Mouse (Mus musculus) testis, postnatal 10 days (tissue): Measurements from ENCODE around the gene Itpr2.

Experiments
- DNase-seq: peaks from one replicate; pipeline ENCODE4 v3.0.0; 2021; ENCODE audit warnings: low spot score

The Itpr2 gene

GRCm38 (mm10) chr6:146258261-146258660 is 243.8 kb downstream of the Itpr2 start:
- peak; percentile 40 for DNase-seq

GRCm38 (mm10) chr6:146256947-146257670 is 244.9 kb downstream of the Itpr2 start:
- peak; percentile 47 for DNase-seq

- DNase-seq, result peak; percentile 25
Observed at GRCm38 (mm10) chr6:146256401-146256800, 245.6 kb downstream of the Itpr2 start.

GRCm38 (mm10) chr6:146255656-146256055 is 246.4 kb downstream of the Itpr2 start:
- peak; percentile 16 for DNase-seq

- peak; percentile 33 for DNase-seq
Observed at GRCm38 (mm10) chr6:146254931-146255330, 247.1 kb downstream of the Itpr2 start.

- DNase-seq, result peak; percentile 21
Observed at GRCm38 (mm10) chr6:146254216-146254820, 247.7 kb downstream of the Itpr2 start.

GRCm38 (mm10) chr6:146249096-146249495 is 252.9 kb downstream of the Itpr2 start:
- no peak for DNase-seq

- DNase-seq, result no peak
Observed at GRCm38 (mm10) chr6:146248341-146248740, 253.7 kb downstream of the Itpr2 start.

GRCm38 (mm10) chr6:146247906-146248305 is 254.1 kb downstream of the Itpr2 start:
- no peak for DNase-seq

- no peak for DNase-seq
Observed at GRCm38 (mm10) chr6:146246368-146246767, 255.7 kb downstream of the Itpr2 start.

- no peak for DNase-seq
Observed at GRCm38 (mm10) chr6:146245888-146246287, 256.1 kb downstream of the Itpr2 start.

- DNase-seq, result no peak
Observed at GRCm38 (mm10) chr6:146243068-146243467, 259.0 kb downstream of the Itpr2 start.

- DNase-seq, result no peak
Observed at GRCm38 (mm10) chr6:146241336-146241735, 260.7 kb downstream of the Itpr2 start.

- no peak for DNase-seq
Observed at GRCm38 (mm10) chr6:146235165-146235564, 266.9 kb downstream of the Itpr2 start.

- DNase-seq, result no peak
Observed at GRCm38 (mm10) chr6:146234417-146234816, 267.6 kb downstream of the Itpr2 start.

- DNase-seq, result no peak
Observed at GRCm38 (mm10) chr6:146230903-146231302, 271.1 kb downstream of the Itpr2 start.

GRCm38 (mm10) chr6:146230373-146230788 is 271.6 kb downstream of the Itpr2 start:
- DNase-seq, result no peak

GRCm38 (mm10) chr6:146229967-146230366 is 272.1 kb downstream of the Itpr2 start:
- no peak for DNase-seq

GRCm38 (mm10) chr6:146229519-146229918 is 272.5 kb downstream of the Itpr2 start:
- DNase-seq, result no peak

GRCm38 (mm10) chr6:146228048-146228447 is 274.0 kb downstream of the Itpr2 start:
- DNase-seq, result no peak

- DNase-seq, result no peak
Observed at GRCm38 (mm10) chr6:146222403-146223063, 279.5 kb downstream of the Itpr2 start.

GRCm38 (mm10) chr6:146221371-146222336 is 280.4 kb downstream of the Itpr2 start:
- no peak for DNase-seq
